Mouse (Mus musculus): Measurements from ENCODE around the gene Ltc4s. TPM values are rescaled to one million over a fixed set of nuclear protein-coding genes. Genes with fewer than 3 reads are reported as not detected.

Gene Ltc4s
- polyA plus RNA-seq, 1 experiment = 13.1 TPM

DNA sequence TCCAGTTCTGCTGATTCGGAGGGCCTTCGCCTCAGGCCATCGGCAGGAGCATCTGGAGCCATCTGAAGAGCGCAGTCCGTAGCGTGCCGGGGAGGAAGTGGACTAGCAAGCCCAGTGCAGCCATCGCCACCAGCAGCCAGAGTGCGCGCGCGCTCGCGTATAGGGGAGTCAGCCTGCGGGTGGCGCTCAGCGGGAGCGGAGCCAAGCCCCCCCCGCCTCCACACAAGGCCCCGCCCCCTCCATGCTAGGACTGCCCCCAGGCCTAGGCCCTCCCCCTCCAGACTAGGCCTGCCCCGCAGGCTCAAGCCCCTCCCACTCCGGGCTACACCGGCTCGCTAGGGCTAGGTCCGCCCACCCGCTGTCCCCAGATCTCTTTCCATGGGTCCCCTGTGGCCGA is 1.9 kb downstream of the Ltc4s start:
- Histone ChIP-seq H3K4me1 (ENCODE audit: control insufficient read depth, insufficient read depth, low read length) (peaks cover 43% of the 10 kb centered on the region), H3K4me3 (ENCODE audit: insufficient read depth, low read length) (peak overlapping the region; percentile 64), H3K27ac (ENCODE audit: insufficient read depth, low read depth, low read length) (peak overlapping the region; percentile 9)
- no peak for TF ChIP-seq POLR2A (IDR thresholded peaks at IDR 0.05; ENCODE audit: borderline replicate concordance, low read depth, low read length)
- no peak for TF ChIP-seq CTCF (IDR thresholded peaks at IDR 0.05; ENCODE audit: low read depth, low read length)

DNA sequence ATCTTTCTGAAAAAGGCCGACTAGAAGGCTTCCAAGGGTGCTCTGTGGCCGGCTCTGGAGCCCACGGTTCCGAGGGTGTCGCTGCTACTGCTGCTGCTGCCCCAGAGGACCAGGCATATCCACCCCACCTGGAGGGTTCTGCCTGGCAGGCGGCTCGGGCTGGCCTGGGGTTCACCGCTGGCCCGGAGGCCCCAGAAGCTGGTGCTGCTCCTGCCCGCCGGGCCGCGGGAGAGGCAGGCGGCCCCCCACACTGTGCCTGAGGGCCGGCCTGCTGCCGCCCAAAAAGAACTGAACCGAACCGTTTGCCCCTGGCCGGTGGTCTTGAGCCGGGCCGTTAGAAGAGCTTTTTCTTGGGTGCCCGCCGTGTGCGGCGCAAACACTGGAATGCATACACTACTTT is 3.8 kb downstream of the Ltc4s start:
- H3K27ac ChIP-seq (ENCODE audit: insufficient read depth, low read depth, low read length) = no peak overlapping the region
- H3K4me3 ChIP-seq (ENCODE audit: insufficient read depth, low read length) = no peak overlapping the region
- TF ChIP-seq POLR2A (IDR thresholded peaks at IDR 0.05; ENCODE audit: borderline replicate concordance, low read depth, low read length) = no peak
- no peak for TF ChIP-seq CTCF (IDR thresholded peaks at IDR 0.05; ENCODE audit: low read depth, low read length)
- peaks cover 34% of the 10 kb centered on the region for H3K4me1 ChIP-seq (ENCODE audit: control insufficient read depth, insufficient read depth, low read length)

DNA sequence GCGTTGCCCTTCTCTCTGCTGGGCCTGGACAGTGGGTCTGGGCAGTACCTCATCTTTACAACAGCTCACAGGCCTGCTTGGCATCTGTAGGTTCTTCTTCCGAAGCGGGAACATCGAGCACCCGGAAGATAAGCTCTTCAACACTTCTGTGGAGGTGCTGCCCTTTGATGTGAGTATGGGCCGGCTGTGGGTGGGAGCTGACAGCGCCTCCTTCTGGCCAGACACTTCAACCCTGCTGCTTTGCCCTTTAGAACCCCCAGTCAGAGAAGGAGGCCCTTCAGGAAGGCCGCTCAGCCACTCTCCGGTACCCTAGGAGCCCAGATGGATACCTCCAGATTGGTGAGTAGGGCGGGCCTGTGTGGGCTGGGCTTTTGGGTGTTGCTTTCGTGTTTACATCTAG is 4.4 kb downstream of the Ltc4s start:
- Histone ChIP-seq H3K4me3 (ENCODE audit: insufficient read depth, low read length) (no peak overlapping the region), H3K4me1 (ENCODE audit: control insufficient read depth, insufficient read depth, low read length) (peaks cover 34% of the 10 kb centered on the region), H3K27ac (ENCODE audit: insufficient read depth, low read depth, low read length) (no peak overlapping the region)
- TF ChIP-seq CTCF (IDR thresholded peaks at IDR 0.05; ENCODE audit: low read depth, low read length) (peak; percentile 33; the same call in 1 of the 2 replicates), POLR2A (IDR thresholded peaks at IDR 0.05; ENCODE audit: borderline replicate concordance, low read depth, low read length) (no peak)

DNA sequence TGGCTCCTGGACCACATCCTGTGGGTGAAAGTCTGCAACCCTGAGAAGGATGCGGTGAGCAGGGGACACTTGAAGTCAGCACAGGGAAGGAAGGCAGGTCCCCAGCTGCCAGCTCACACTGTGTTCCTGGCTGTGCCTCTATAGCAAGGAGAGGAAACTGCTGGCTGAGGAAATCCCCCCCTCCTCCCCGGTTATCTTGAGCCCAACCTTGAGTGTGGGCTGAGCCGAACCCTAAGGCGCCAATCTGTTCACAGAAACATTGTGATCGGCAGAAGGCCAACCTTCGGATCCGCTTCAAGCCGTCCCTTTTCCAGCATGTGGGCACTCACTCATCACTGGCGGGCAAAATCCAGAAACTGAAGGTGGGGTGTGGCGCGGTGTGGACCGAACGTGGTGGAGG is 5.4 kb downstream of the Ltc4s start:
- H3K4me1 ChIP-seq (ENCODE audit: control insufficient read depth, insufficient read depth, low read length) = peaks cover 35% of the 10 kb centered on the region
- no peak overlapping the region for H3K27ac ChIP-seq (ENCODE audit: insufficient read depth, low read depth, low read length)
- H3K4me3 ChIP-seq (ENCODE audit: insufficient read depth, low read length) = no peak overlapping the region
- no peak for TF ChIP-seq CTCF (IDR thresholded peaks at IDR 0.05; ENCODE audit: low read depth, low read length)
- no peak for TF ChIP-seq POLR2A (IDR thresholded peaks at IDR 0.05; ENCODE audit: borderline replicate concordance, low read depth, low read length)

DNA sequence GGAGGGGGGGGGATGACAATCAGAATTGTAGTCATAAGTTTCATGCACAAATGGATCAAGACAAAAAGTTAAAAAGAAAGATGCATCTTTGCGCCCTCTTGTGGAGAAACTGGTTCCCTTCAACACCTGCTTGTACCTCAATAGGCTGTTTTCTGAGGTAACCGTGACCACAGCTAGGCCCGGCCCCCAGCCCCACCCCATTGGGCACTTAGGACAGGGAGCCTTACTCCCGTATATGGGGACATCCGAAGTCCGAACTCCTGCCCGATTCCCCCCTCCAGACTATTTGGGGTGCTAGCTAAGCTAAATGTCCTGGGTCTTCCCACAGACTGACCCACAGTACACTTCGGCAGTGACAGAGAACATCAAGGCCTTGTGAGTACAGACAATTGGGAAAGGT is 7.0 kb downstream of the Ltc4s start:
- Histone ChIP-seq H3K4me3 (ENCODE audit: insufficient read depth, low read length) (no peak overlapping the region), H3K27ac (ENCODE audit: insufficient read depth, low read depth, low read length) (no peak overlapping the region), H3K4me1 (ENCODE audit: control insufficient read depth, insufficient read depth, low read length) (peaks cover 41% of the 10 kb centered on the region)
- peak; percentile 56; the same call in 1 of the 2 replicates for TF ChIP-seq CTCF (IDR thresholded peaks at IDR 0.05; ENCODE audit: low read depth, low read length)
- TF ChIP-seq POLR2A (IDR thresholded peaks at IDR 0.05; ENCODE audit: borderline replicate concordance, low read depth, low read length) = no peak

DNA sequence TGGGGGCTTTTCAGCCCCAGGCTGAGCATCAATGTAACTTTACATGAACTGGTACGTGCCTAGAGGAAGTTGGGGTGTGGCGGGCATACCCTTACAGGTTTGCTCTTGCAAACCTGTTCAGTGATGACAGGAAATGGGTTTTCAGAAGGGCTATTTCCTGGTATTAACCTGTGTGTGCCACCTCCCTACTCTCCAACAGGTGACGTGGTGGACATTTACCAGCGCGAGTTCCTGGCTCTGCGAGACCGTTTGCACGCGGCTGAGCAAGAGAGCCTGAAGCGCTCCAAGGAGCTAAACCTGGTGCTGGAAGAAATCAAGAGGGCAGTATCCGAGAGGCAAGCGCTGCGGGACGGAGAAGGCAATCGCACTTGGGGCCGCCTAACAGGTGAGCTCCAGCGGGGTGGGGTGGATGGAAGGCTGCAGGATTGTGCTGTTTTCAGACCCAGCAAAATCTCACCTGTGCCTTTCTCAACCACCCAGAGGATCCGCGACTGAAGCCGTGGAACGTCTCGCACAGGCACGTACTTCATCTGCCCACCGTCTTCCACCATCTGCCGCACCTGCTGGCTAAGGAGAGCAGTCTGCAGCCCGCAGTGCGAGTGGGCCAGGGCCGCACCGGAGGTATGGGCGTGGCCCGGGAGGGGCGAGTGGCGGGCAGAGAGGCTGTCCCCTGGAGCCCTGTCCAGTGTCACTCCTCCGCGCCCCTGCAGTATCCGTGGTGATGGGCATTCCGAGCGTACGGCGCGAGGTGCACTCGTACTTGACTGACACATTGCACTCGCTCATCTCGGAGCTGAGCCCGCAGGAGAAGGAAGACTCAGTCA is 7.7 kb downstream of the Ltc4s start:
- TF ChIP-seq POLR2A (IDR thresholded peaks at IDR 0.05; ENCODE audit: borderline replicate concordance, low read depth, low read length) = no peak
- no peak for TF ChIP-seq CTCF (IDR thresholded peaks at IDR 0.05; ENCODE audit: low read depth, low read length)
- no peak overlapping the region for H3K27ac ChIP-seq (ENCODE audit: insufficient read depth, low read depth, low read length)
- H3K4me1 ChIP-seq (ENCODE audit: control insufficient read depth, insufficient read depth, low read length) = peaks cover 35% of the 10 kb centered on the region
- H3K4me3 ChIP-seq (ENCODE audit: insufficient read depth, low read length) = no peak overlapping the region

DNA sequence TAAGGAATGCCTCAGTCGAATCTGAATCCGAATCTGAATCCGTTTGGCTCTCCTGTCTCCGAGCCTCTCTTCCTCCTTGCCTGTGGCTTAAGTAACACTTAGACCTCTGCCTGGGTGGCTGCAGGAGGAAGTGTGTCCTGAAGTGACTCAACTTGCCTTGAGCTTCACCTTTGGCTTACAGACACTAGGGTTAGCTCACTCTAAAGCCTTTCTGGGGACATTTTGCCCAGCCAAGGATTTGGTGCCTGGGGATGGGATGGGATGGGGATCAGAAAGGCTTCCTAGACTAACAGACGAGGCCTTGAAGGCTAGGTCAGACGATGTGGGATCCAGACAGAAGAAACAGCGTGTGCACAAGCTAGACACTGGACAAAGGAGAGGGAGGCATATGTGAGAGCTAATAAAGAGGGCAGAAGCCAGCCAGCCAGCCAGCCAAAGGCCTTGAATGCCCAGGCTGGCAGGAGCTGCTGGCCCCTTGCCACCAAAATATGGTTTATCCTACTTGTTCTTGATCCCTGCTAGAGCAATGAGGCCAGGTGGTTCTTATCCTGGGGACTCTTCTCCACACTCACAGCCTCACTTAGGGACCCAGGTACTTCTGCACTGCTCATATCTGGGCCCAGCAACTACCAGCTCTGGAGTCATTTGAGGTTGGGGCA is 9.0 kb downstream of the Ltc4s start:
- Histone ChIP-seq H3K4me1 (ENCODE audit: control insufficient read depth, insufficient read depth, low read length) (peaks cover 33% of the 10 kb centered on the region), H3K4me3 (ENCODE audit: insufficient read depth, low read length) (peak overlapping the region; percentile 7; the same call in 1 of the 2 replicates), H3K27ac (ENCODE audit: insufficient read depth, low read depth, low read length) (peak overlapping the region; percentile 54)
- TF ChIP-seq POLR2A (IDR thresholded peaks at IDR 0.05; ENCODE audit: borderline replicate concordance, low read depth, low read length) (no peak), CTCF (IDR thresholded peaks at IDR 0.05; ENCODE audit: low read depth, low read length) (no peak)

DNA sequence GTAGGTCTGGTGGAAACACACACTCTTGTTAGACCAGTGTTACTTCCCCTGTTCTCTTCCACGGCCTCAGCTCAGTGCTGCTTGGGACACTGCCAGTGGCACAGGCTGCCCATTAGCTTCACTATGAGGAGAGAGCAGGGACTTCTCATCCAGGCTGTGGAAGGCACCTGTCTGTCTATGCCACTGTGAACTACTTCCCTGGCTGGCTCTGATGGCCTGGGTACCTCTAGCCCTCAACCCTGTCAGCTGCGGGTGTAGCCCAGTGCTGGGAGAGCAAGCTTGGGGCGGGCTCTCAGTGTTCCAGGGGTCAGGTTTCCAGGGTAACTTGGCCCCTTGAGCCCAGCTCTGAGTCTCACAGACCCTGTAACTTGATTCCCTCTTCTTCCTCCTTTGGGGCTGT is 9.6 kb downstream of the Ltc4s start:
- no peak for TF ChIP-seq CTCF (IDR thresholded peaks at IDR 0.05; ENCODE audit: low read depth, low read length)
- TF ChIP-seq POLR2A (IDR thresholded peaks at IDR 0.05; ENCODE audit: borderline replicate concordance, low read depth, low read length) = no peak
- H3K4me1 ChIP-seq (ENCODE audit: control insufficient read depth, insufficient read depth, low read length) = peaks cover 33% of the 10 kb centered on the region
- H3K4me3 ChIP-seq (ENCODE audit: insufficient read depth, low read length) = peak overlapping the region; percentile 7
- H3K27ac ChIP-seq (ENCODE audit: insufficient read depth, low read depth, low read length) = peak overlapping the region; percentile 54

DNA sequence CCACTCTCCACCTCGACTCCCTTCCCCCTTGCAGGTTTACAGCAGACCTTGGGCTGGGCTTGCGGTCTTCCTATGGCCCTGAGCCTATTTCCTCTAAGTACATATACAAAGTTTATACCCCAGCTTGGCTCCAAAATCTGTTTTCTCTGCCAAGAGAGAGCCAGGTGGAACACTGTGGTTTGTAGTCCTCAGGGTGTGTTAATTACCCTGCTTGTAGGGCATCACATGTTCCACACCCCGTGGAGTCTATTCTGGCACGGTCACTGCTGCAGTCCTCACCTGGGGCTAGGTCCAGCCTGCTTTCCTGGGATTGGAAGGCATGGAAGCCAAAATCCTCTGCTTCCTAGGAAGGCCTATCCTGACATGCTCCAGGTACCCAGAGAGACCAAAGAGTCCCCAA is 10.7 kb downstream of the Ltc4s start:
- TF ChIP-seq POLR2A (IDR thresholded peaks at IDR 0.05; ENCODE audit: borderline replicate concordance, low read depth, low read length) (no peak), CTCF (IDR thresholded peaks at IDR 0.05; ENCODE audit: low read depth, low read length) (no peak)
- H3K4me3 ChIP-seq (ENCODE audit: insufficient read depth, low read length) = peak overlapping the region; percentile 97
- peak overlapping the region; percentile 68 for H3K27ac ChIP-seq (ENCODE audit: insufficient read depth, low read depth, low read length)
- peaks cover 36% of the 10 kb centered on the region for H3K4me1 ChIP-seq (ENCODE audit: control insufficient read depth, insufficient read depth, low read length)

DNA sequence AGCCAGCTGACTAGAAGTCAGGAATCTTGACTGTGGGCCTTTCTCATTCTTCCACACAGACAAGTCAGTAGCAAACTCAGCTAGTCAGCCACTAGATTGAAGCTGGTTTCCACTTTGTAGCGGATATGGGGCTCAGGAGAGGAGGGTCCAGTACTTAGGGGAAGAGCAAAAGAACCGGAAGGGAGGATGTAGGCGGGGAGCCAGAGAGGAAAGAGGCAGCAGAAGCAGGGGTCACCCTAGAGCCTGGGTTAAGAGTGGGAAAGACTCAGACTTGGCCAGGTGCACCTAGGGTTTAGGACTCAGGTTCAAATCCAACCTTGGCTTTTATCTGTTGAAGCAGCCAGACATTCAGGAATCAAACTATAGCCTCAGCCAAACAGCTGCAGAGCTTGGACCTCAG is 11.2 kb downstream of the Ltc4s start:
- TF ChIP-seq POLR2A (IDR thresholded peaks at IDR 0.05; ENCODE audit: borderline replicate concordance, low read depth, low read length) (no peak), CTCF (IDR thresholded peaks at IDR 0.05; ENCODE audit: low read depth, low read length) (no peak)
- H3K4me3 ChIP-seq (ENCODE audit: insufficient read depth, low read length) = peak overlapping the region; percentile 97
- H3K4me1 ChIP-seq (ENCODE audit: control insufficient read depth, insufficient read depth, low read length) = peaks cover 39% of the 10 kb centered on the region
- peak overlapping the region; percentile 68 for H3K27ac ChIP-seq (ENCODE audit: insufficient read depth, low read depth, low read length)
